Mouse (Mus musculus) neural tube, embryonic 12.5 days (tissue): Measurements from ENCODE around the gene Myoc. TPM values are rescaled to one million over a fixed set of nuclear protein-coding genes. Genes with fewer than 3 reads are reported as not detected.

Source experiments
- ATAC-seq: fragments of 200-750 bp; cut with Nextera tagmentation; 2 replicates; pipeline ENCODE4 v1.8.0; 2017; ENCODE audit warnings: low read depth, mild to moderate bottlenecking, moderate TSS enrichment, moderate library complexity; ENCODE audit not compliant: low FRiP score
- H3K27ac ChIP-seq: fragments of 300-500 bp; sonication (generic); 2 replicates; pipeline ENCODE4 v1.5.1; 2016
- H3K27me3 ChIP-seq: fragments of 300-500 bp; sonication (generic); replicated peaks from 2 replicates; pipeline ENCODE4 v1.6.1; 2016; ENCODE audit warnings: mild to moderate bottlenecking
- H3K36me3 ChIP-seq: fragments of 300-500 bp; sonication (generic); 2 replicates; pipeline ENCODE4 v1.6.1; 2016; ENCODE audit warnings: mild to moderate bottlenecking
- H3K4me1 ChIP-seq: fragments of 300-500 bp; sonication (generic); 2 replicates; pipeline ENCODE4 v1.6.1; 2016
- H3K4me2 ChIP-seq: fragments of 300-500 bp; sonication (generic); replicated peaks from 2 replicates; pipeline ENCODE4 v1.6.1; 2016; ENCODE audit warnings: mild to moderate bottlenecking
- H3K4me3 ChIP-seq: fragments of 300-500 bp; sonication (generic); 2 replicates; pipeline ENCODE4 v1.5.1; 2016
- H3K9ac ChIP-seq: fragments of 300-500 bp; sonication (generic); 2 replicates; pipeline ENCODE4 v1.6.1; 2016; ENCODE audit warnings: mild to moderate bottlenecking
- H3K9me3 ChIP-seq: fragments of 300-500 bp; sonication (generic); 2 replicates; pipeline ENCODE4 v1.6.1; 2016; ENCODE audit warnings: mild to moderate bottlenecking
- WGBS: fragments of 180-500 bp; shearing (Covaris S2); methylation state at CpG from one replicate; pipeline ENCODE4 v1.1.7; 2016; 5-methylcytosine and 5-hydroxymethylcytosine counted together
- microRNA-seq: library from miRNA; unstranded; fragments of <30 nt; microRNA quantifications from one replicate; pipeline ENCODE4, GENCODE M21; 2017
- polyA plus RNA-seq: library from polyadenylated mRNA; unstranded; fragments of >200 nt; fragmentation: Nextera tagmentation; extraction: Ambion mirVana; gene quantifications from 2 replicates; pipeline ENCODE4 v1.2.1, GENCODE M21; 2016

Gene Myoc
- polyA plus RNA-seq, 1 experiment from 2014 or later, result not detected

DNA sequence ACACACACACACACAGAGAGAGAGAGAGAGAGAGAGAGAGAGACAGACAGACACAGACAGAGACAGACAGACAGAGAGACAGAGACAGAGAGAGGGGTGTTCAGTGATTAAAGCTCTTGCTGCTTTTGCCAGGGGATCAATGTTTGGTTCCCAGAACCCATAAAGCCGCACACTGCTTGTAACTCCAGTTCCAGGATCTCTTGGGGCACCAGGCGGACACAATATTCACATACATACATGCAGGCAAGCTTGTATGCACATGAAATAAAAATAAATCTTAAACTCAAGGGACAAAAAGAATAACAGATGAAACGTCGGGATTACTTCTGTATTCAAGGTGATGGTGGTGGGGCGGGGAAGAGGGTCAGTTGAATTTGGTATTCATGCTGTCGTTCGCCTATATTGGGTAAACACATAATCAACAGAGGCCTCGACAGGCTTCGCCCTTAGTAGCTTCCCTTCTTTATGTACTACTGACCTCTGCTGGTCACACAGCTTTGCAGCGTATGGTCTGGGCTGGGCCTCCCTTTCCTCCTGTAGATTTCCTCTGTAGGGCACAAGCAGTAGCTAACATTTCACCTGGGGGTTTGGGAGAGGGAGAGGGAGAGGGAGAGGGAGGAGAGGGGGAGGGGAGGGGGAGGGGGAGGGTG is 26.0 kb downstream of the Myoc start:
- 17% methylated on average over 10 of the region's 10 CpGs for WGBS
- Histone ChIP-seq H3K4me1 (peaks cover 11% of the 10 kb centered on the region), H3K27me3 (no peaks in the 10 kb centered on the region), H3K4me3 (0 out of 2 replicates have a peak overlapping the region, but pooled peaks have one; percentile 21), H3K9ac (0 out of 2 replicates have a peak overlapping the region, but pooled peaks have one; percentile 33), H3K27ac (no peak overlapping the region), H3K4me2 (peak overlapping the region; percentile 57), H3K36me3 (peaks cover 10% of the 10 kb centered on the region; the same call in 1 of the 2 replicates), H3K9me3 (no peaks in the 10 kb centered on the region)
- ATAC-seq, result peak; percentile 98

GRCm38 (mm10) chr1:162665486-162666174 is 26.7 kb downstream of the Myoc start:
- peak overlapping the region; percentile 33; the same call in 1 of the 2 replicates for H3K9ac ChIP-seq
- ATAC-seq, result peak; percentile 81

DNA sequence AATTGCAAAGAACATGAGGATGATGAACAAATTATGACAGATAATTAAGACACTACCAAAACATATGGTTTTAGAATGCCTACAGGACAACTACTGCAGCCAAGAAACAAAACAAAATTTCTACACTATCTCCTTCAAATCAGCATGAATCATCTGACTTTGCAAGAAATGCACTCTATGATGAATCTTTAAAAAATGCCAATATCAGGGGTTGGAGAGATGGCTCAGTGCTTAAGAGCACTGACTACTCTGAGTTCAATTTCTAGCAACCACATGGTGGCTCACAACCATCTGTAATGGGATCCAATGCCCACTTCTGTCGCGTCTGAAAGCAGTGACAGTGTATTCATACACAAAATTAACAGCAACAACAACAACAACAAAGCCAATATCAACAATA is 54.8 kb downstream of the Myoc start:
- peaks cover 69% of the 10 kb centered on the region for H3K36me3 ChIP-seq

More at GRCm38 (mm10) chr1:162665486-162666174, 26.7 kb downstream of the Myoc start:
- Histone ChIP-seq H3K4me1 (peaks cover 11% of the 10 kb centered on the region), H3K36me3 (peaks cover 11% of the 10 kb centered on the region), H3K4me2 (peak overlapping the region; percentile 57), H3K4me3 (peak overlapping the region; percentile 21; the same call in 1 of the 2 replicates), H3K27ac (no peak overlapping the region), H3K27me3 (no peaks in the 10 kb centered on the region), H3K9me3 (no peaks in the 10 kb centered on the region)
- 5% methylated on average over 11 of the region's 11 CpGs for WGBS

DNA sequence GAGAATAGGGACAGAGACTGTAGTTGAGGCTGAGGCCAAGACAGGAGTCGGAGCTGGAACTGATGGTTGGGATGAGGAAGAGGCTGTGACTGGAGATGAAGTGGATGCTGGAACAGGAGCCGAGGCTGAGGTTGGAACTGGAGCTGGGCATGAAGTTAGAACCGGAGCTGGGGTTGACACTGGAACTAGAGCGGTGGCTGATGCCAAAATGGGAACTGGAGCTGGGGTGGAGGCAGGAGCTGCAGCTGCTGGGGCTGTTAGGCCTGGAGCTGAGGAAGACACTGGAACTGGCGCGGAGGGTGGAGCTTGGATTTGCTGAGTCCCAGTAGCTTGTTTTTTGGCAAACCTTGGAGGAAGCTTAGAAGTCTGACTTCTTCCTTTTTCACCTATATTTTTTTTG is 58.9 kb downstream of the Myoc start:
- Histone ChIP-seq H3K4me1 (no peaks in the 10 kb centered on the region), H3K36me3 (peaks cover 69% of the 10 kb centered on the region), H3K27me3 (no peaks in the 10 kb centered on the region), H3K4me3 (no peak overlapping the region), H3K9me3 (no peaks in the 10 kb centered on the region), H3K9ac (no peak overlapping the region), H3K27ac (no peak overlapping the region), H3K4me2 (no peak overlapping the region)
- no peak for ATAC-seq
- 97% methylated on average over 6 of the region's 6 CpGs for WGBS

More for the DNA sequence above, 54.8 kb downstream of the Myoc start:
- Histone ChIP-seq H3K9ac (no peak overlapping the region), H3K9me3 (no peaks in the 10 kb centered on the region), H3K4me2 (no peak overlapping the region), H3K27me3 (no peaks in the 10 kb centered on the region), H3K4me1 (no peaks in the 10 kb centered on the region), H3K4me3 (no peak overlapping the region), H3K27ac (no peak overlapping the region)
- WGBS, result 96% methylated on average over 2 of the region's 2 CpGs
- no peak for ATAC-seq

Small RNA genes within 50 kb of the gene (microRNA-seq; reads per million reads assigned to microRNA genes)
- not detected for gene Gm27616

Other genes with a start within 250 kb of the Myoc start
- 27.4 and 27.8 TPM in 2 replicates for gene Dnm3, start 161.1 kb upstream of the Myoc start, polyA plus RNA-seq
- 19.9 and 23.5 TPM in 2 replicates for gene Mettl13, start 90.6 kb upstream of the Myoc start, polyA plus RNA-seq
- gene Vamp4, start 68.6 kb upstream of the Myoc start, polyA plus RNA-seq, result 69.5 and 72.3 TPM in 2 replicates
- not detected in 2 replicates for gene Myocos, start 19.1 kb downstream of the Myoc start, polyA plus RNA-seq
- 134 and 157 TPM in 2 replicates for gene Prrc2c, start 101.4 kb downstream of the Myoc start, polyA plus RNA-seq
- 0.20 and 0.32 TPM in 2 replicates for gene Fmo4, start 174.8 kb downstream of the Myoc start, polyA plus RNA-seq
- 10.3 and 10.4 TPM in 2 replicates for gene Fmo1, start 227.5 kb downstream of the Myoc start, polyA plus RNA-seq